Mouse (Mus musculus): ENCODE measurements at regions not wholly inside any gene's neighbourhood (a gene's known extent, or its start where the extent isn't known, plus 50 kb on each side); places are given as distances from the start of the nearest gene placed in this dataset.

DNA sequence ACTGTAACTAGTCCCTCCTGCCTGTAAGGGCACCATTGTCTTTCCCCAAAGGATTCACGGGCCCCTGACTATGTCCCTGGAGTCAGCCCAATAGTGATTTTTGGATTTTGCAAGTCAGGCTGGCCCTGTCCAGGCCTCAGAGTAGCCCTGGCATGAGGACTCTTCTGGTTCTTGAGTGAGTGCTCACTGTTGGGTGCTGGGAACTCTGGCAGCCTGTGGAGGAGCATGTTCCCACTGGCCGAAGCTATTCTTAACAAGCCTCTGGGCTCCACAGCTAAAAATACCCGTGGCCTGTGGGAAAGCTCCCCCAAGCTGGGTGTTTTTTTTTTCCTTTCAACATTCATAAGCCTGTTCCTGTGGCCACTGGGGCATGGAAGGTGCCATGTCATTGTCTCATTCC, 60.0 kb upstream of the Ccnd1 start:
- no peaks in the 10 kb centered on the region for H3K4me1 ChIP-seq (ENCODE audit: control insufficient read depth, insufficient read depth, low read length)
- H3K4me2 ChIP-seq (replicated peaks; ENCODE audit: low read depth, low read length, severe bottlenecking): no peak overlapping the region
- no peaks in the 10 kb centered on the region for H3K27me3 ChIP-seq (ENCODE audit: control insufficient read depth, insufficient read depth, low read length)
- no peaks in the 10 kb centered on the region for H3K36me3 ChIP-seq (ENCODE audit: control insufficient read depth, insufficient read depth, low read length)
- H3K9me3 ChIP-seq (ENCODE audit: control insufficient read depth, low read length): no peaks in the 10 kb centered on the region
- ATAC-seq (ENCODE audit: low FRiP score, low read depth) (no peak), DNase-seq (ENCODE audit: low spot score) (no peak)
- H3K9ac ChIP-seq (ENCODE audit: low read depth, low read length, severe bottlenecking): no peak overlapping the region
- no peak overlapping the region for H3K27ac ChIP-seq (replicated peaks; ENCODE audit: low read depth, low read length)
- no peak overlapping the region for H3K4me3 ChIP-seq (replicated peaks; ENCODE audit: low read length)
- no peak for TF ChIP-seq POLR2A (IDR thresholded peaks at IDR 0.05; ENCODE audit: borderline replicate concordance, extremely low read depth, insufficient read depth, insufficient read length)
- 72% methylated on average over 3 of the region's 3 CpGs for WGBS

DNA sequence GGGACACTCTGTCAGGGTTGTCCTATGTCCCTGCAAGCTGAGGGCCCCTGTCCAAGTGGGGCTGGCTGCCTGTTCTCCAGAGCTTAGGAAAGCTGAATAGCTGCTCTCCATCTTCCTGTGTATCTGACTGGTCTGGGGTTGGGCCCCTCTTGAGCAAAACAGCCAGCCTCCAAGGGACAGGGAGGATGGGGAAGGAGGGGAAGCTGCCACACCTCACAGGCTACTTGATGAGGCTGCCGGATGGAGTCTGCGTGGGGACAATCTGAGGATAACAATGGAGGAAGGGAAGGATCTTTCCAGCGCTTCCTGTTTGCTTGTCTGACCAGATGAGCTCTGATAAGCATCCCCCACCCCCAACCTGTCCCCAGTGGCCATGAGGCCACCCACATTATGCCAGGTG, 57.1 kb upstream of the Ccnd1 start:
- DNase-seq (ENCODE audit: low spot score) (no peak), ATAC-seq (ENCODE audit: low FRiP score, low read depth) (no peak)
- Histone ChIP-seq H3K4me3 (replicated peaks; ENCODE audit: low read length) (no peak overlapping the region), H3K27ac (replicated peaks; ENCODE audit: low read depth, low read length) (no peak overlapping the region), H3K4me1 (ENCODE audit: control insufficient read depth, insufficient read depth, low read length) (no peaks in the 10 kb centered on the region), H3K27me3 (ENCODE audit: control insufficient read depth, insufficient read depth, low read length) (no peaks in the 10 kb centered on the region), H3K4me2 (replicated peaks; ENCODE audit: low read depth, low read length, severe bottlenecking) (no peak overlapping the region), H3K9me3 (ENCODE audit: control insufficient read depth, low read length) (no peaks in the 10 kb centered on the region), H3K9ac (ENCODE audit: low read depth, low read length, severe bottlenecking) (no peak overlapping the region), H3K36me3 (ENCODE audit: control insufficient read depth, insufficient read depth, low read length) (no peaks in the 10 kb centered on the region)
- TF ChIP-seq POLR2A (IDR thresholded peaks at IDR 0.05; ENCODE audit: borderline replicate concordance, extremely low read depth, insufficient read depth, insufficient read length): no peak
- 71% methylated on average over 3 of the region's 3 CpGs for WGBS

- Histone ChIP-seq H3K4me2 (replicated peaks; ENCODE audit: low read depth, low read length, severe bottlenecking) (no peak overlapping the region), H3K27me3 (ENCODE audit: control insufficient read depth, insufficient read depth, low read length) (no peaks in the 10 kb centered on the region), H3K36me3 (ENCODE audit: control insufficient read depth, insufficient read depth, low read length) (no peaks in the 10 kb centered on the region), H3K4me3 (replicated peaks; ENCODE audit: low read length) (no peak overlapping the region), H3K4me1 (ENCODE audit: control insufficient read depth, insufficient read depth, low read length) (no peaks in the 10 kb centered on the region), H3K27ac (replicated peaks; ENCODE audit: low read depth, low read length) (no peak overlapping the region), H3K9ac (ENCODE audit: low read depth, low read length, severe bottlenecking) (no peak overlapping the region), H3K9me3 (ENCODE audit: control insufficient read depth, low read length) (no peaks in the 10 kb centered on the region)
- DNase-seq (ENCODE audit: low spot score) (no peak), ATAC-seq (ENCODE audit: low FRiP score, low read depth) (no peak)
- no peak for TF ChIP-seq POLR2A (IDR thresholded peaks at IDR 0.05; ENCODE audit: borderline replicate concordance, extremely low read depth, insufficient read depth, insufficient read length)
- WGBS: 64% methylated on average over 4 of the region's 4 CpGs
Measured at GRCm38 (mm10) chr7:144994229-144994628, 54.5 kb upstream of the Ccnd1 start.

- Histone ChIP-seq H3K4me3 (replicated peaks; ENCODE audit: low read length) (no peak overlapping the region), H3K9ac (ENCODE audit: low read depth, low read length, severe bottlenecking) (no peak overlapping the region), H3K4me2 (replicated peaks; ENCODE audit: low read depth, low read length, severe bottlenecking) (no peak overlapping the region), H3K9me3 (ENCODE audit: control insufficient read depth, low read length) (no peaks in the 10 kb centered on the region), H3K36me3 (ENCODE audit: control insufficient read depth, insufficient read depth, low read length) (no peaks in the 10 kb centered on the region), H3K4me1 (ENCODE audit: control insufficient read depth, insufficient read depth, low read length) (no peaks in the 10 kb centered on the region), H3K27ac (replicated peaks; ENCODE audit: low read depth, low read length) (no peak overlapping the region), H3K27me3 (ENCODE audit: control insufficient read depth, insufficient read depth, low read length) (no peaks in the 10 kb centered on the region)
- ATAC-seq (ENCODE audit: low FRiP score, low read depth): no peak
- 80% methylated on average over 4 of the region's 4 CpGs for WGBS
- no peak for DNase-seq (ENCODE audit: low spot score)
- no peak for TF ChIP-seq POLR2A (IDR thresholded peaks at IDR 0.05; ENCODE audit: borderline replicate concordance, extremely low read depth, insufficient read depth, insufficient read length)
Measured at GRCm38 (mm10) chr7:144993566-144993965, 53.8 kb upstream of the Ccnd1 start.

DNA sequence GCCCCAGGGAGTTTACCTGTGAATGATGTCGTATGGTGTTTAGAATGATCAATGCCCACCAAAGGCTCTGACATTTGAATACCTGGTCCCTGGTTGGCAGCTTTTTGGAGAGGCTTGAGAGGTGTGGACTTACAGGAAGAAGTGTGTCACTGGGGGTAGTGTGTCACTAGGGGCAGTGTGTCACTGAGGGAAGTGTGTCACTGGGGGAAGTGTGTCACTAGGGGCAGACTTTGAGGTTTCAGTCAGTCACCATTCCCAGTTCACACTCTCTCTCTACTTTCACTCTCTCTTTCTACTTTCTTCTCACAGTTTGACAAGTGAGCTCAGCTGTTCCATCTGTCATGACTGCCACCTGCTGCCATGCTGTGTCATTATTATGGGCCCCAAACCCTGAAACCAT, 52.0 kb upstream of the Ccnd1 start:
- Histone ChIP-seq H3K4me3 (replicated peaks; ENCODE audit: low read length) (no peak overlapping the region), H3K27ac (replicated peaks; ENCODE audit: low read depth, low read length) (no peak overlapping the region), H3K4me2 (replicated peaks; ENCODE audit: low read depth, low read length, severe bottlenecking) (no peak overlapping the region), H3K9ac (ENCODE audit: low read depth, low read length, severe bottlenecking) (no peak overlapping the region), H3K27me3 (ENCODE audit: control insufficient read depth, insufficient read depth, low read length) (no peaks in the 10 kb centered on the region), H3K4me1 (ENCODE audit: control insufficient read depth, insufficient read depth, low read length) (no peaks in the 10 kb centered on the region), H3K9me3 (ENCODE audit: control insufficient read depth, low read length) (no peaks in the 10 kb centered on the region), H3K36me3 (ENCODE audit: control insufficient read depth, insufficient read depth, low read length) (no peaks in the 10 kb centered on the region)
- DNase-seq (ENCODE audit: low spot score) (no peak), ATAC-seq (ENCODE audit: low FRiP score, low read depth) (no peak)
- 90% methylated on average over 1 of the region's 1 CpGs for WGBS
- no peak for TF ChIP-seq POLR2A (IDR thresholded peaks at IDR 0.05; ENCODE audit: borderline replicate concordance, extremely low read depth, insufficient read depth, insufficient read length)
